Mouse (Mus musculus) stomach, postnatal 0 days (tissue): ENCODE results near the gene Atp13a4.

Experiments
- CTCF ChIP-seq: IDR thresholded peaks from 2 replicates; pipeline ENCODE4 v1.5.1; 2016; ENCODE audit warnings: antibody characterized with exemption, low read depth, mild to moderate bottlenecking, moderate library complexity
- EP300 ChIP-seq: optimal IDR thresholded peaks from 2 replicates; pipeline ENCODE3; 2016; ENCODE audit warnings: antibody characterized with exemption

GRCm38 (mm10) chr16:29544829-29545228 is at the start of gene Atp13a4:
- TF ChIP-seq CTCF: no peak
- no peak for TF ChIP-seq EP300
